Mouse (Mus musculus): ENCODE results near the gene Dbt. TPM values are rescaled to one million over a fixed set of nuclear protein-coding genes. Genes with fewer than 3 reads are reported as not detected.

Dbt gene
- polyA plus RNA-seq, 1 experiment from 2014 or later: 12.1 TPM

Other genes with a start within 250 kb of the Dbt start
- gene Cdc14a, start 89.0 kb upstream of the Dbt start, polyA plus RNA-seq (2015; fragmentation: Nextera tagmentation; extraction: Ambion mirVana): 11.9 and 12.5 TPM in 2 replicates
- 113 and 118 TPM in 2 replicates for gene Rtca, start 4.9 kb upstream of the Dbt start, polyA plus RNA-seq (2015; fragmentation: Nextera tagmentation; extraction: Ambion mirVana)
- 0.36 and 0.58 TPM in 2 replicates for gene Lrrc39, start 49.9 kb downstream of the Dbt start, polyA plus RNA-seq (2015; fragmentation: Nextera tagmentation; extraction: Ambion mirVana)
- 28.4 and 29.7 TPM in 2 replicates for gene Sass6, start 81.9 kb downstream of the Dbt start, polyA plus RNA-seq (2015; fragmentation: Nextera tagmentation; extraction: Ambion mirVana)
- gene Trmt13, start 101.5 kb downstream of the Dbt start, polyA plus RNA-seq (2015; fragmentation: Nextera tagmentation; extraction: Ambion mirVana): 30.7 TPM in 2 replicates
- 68.5 and 72.6 TPM in 2 replicates for gene Mfsd14a, start 149.6 kb downstream of the Dbt start, polyA plus RNA-seq (2015; fragmentation: Nextera tagmentation; extraction: Ambion mirVana)
- gene Gm43191, start 168.2 kb downstream of the Dbt start, polyA plus RNA-seq (2015; fragmentation: Nextera tagmentation; extraction: Ambion mirVana): 0.33 TPM in 1 of 2 replicates, not detected in the other
- gene Slc35a3, start 199.8 kb downstream of the Dbt start, polyA plus RNA-seq (2015; fragmentation: Nextera tagmentation; extraction: Ambion mirVana): 5.3 and 6.0 TPM in 2 replicates